Mouse (Mus musculus) embryo, embryonic 9.5 days (tissue): ENCODE measurements around the gene Zkscan2.

Experiments
- DNase-seq: peaks from one replicate; pipeline ENCODE4 v3.0.0-alpha.2; 2017; ENCODE audit errors: extremely low spot score

Gene Zkscan2

GRCm38 (mm10) chr7:123500239-123501219, at the start of gene Zkscan2:
Gene Zkscan2, minus strand, starts transcription at chr7:123500449.
- peak; percentile 87 for DNase-seq

GRCm38 (mm10) chr7:123529190-123529589, 28.9 kb upstream of the Zkscan2 start:
- DNase-seq = no peak

- peak; percentile 25 for DNase-seq
Measured at GRCm38 (mm10) chr7:123525761-123526160, 25.5 kb upstream of the Zkscan2 start.

- peak; percentile 80 for DNase-seq
Measured at GRCm38 (mm10) chr7:123524218-123524861, 24.1 kb upstream of the Zkscan2 start.

- no peak for DNase-seq
Measured at GRCm38 (mm10) chr7:123507946-123508345, 7.7 kb upstream of the Zkscan2 start.

GRCm38 (mm10) chr7:123503358-123503757, 3.1 kb upstream of the Zkscan2 start:
- DNase-seq = peak; percentile 29

GRCm38 (mm10) chr7:123499481-123500238, 589 bp downstream of the Zkscan2 start:
- DNase-seq = peak; percentile 11

GRCm38 (mm10) chr7:123487703-123488102, 12.5 kb downstream of the Zkscan2 start:
- no peak for DNase-seq

GRCm38 (mm10) chr7:123467961-123468360, 32.3 kb downstream of the Zkscan2 start:
- no peak for DNase-seq

- peak; percentile 74 for DNase-seq
Measured at GRCm38 (mm10) chr7:123465692-123466387, 34.4 kb downstream of the Zkscan2 start.

- DNase-seq = no peak
Measured at GRCm38 (mm10) chr7:123463569-123463968, 36.7 kb downstream of the Zkscan2 start.

- no peak for DNase-seq
Measured at GRCm38 (mm10) chr7:123462070-123462501, 38.2 kb downstream of the Zkscan2 start, which contains the start of gene Aqp8. Gene Aqp8, plus strand, starts transcription at chr7:123462291.

GRCm38 (mm10) chr7:123461316-123461715, 38.9 kb downstream of the Zkscan2 start:
- no peak for DNase-seq

- no peak for DNase-seq
Measured at GRCm38 (mm10) chr7:123459247-123459646, 41.0 kb downstream of the Zkscan2 start.

- DNase-seq = no peak
Measured at GRCm38 (mm10) chr7:123458309-123458708, 41.9 kb downstream of the Zkscan2 start.

- no peak for DNase-seq
Measured at GRCm38 (mm10) chr7:123455088-123455487, 45.2 kb downstream of the Zkscan2 start.

GRCm38 (mm10) chr7:123453066-123453465, 47.2 kb downstream of the Zkscan2 start:
- DNase-seq = no peak

- no peak for DNase-seq
Measured at GRCm38 (mm10) chr7:123452551-123452950, 47.7 kb downstream of the Zkscan2 start.

- no peak for DNase-seq
Measured at GRCm38 (mm10) chr7:123450515-123450914, 49.7 kb downstream of the Zkscan2 start.

GRCm38 (mm10) chr7:123449676-123450075, 50.6 kb downstream of the Zkscan2 start:
- DNase-seq = no peak

GRCm38 (mm10) chr7:123448794-123449193, 51.5 kb downstream of the Zkscan2 start:
- DNase-seq = no peak
